25 mouse cellular contexts compared by ENCODE assay signal in genomic region chr10:19282166-19282565, GRCm38 (mm10).
"Had no signal": no experiment of that assay in that cellular context is flagged by ENCODE, and none has a peak within 500 bp of the region (broad histone marks: within the 10 kb centered on the region; RNA-seq: fewer than 3 reads in every experiment).

No protein-coding gene starts in this region.

- H3K9me3 ChIP-seq: heart, embryonic 13.5 days; heart, embryonic 15.5 days; kidney, embryonic 15.5 days; limb, embryonic 13.5 days; limb, embryonic 15.5 days; liver, embryonic 12.5 days had no signal

- H3K4me1 ChIP-seq: heart, embryonic 13.5 days; heart, embryonic 15.5 days; kidney, embryonic 15.5 days; limb, embryonic 13.5 days; limb, embryonic 15.5 days; liver, embryonic 12.5 days had no signal

- H3K36me3 ChIP-seq: heart, embryonic 13.5 days; heart, embryonic 15.5 days; kidney, embryonic 15.5 days; limb, embryonic 13.5 days; limb, embryonic 15.5 days; liver, embryonic 12.5 days had no signal

- H3K27me3 ChIP-seq: heart, embryonic 13.5 days; heart, embryonic 15.5 days; kidney, embryonic 15.5 days; limb, embryonic 13.5 days; limb, embryonic 15.5 days; liver, embryonic 12.5 days had no signal

- DNase-seq: gastrocnemius, postnatal 14 days; gastrocnemius, postnatal 36 days; heart, adult 11 months; heart, adult 2 months; heart, postnatal 14 days; heart, postnatal 36 days; kidney, adult 11 months; kidney, adult 2 months; kidney, adult 9 months; kidney, postnatal 14 days; kidney, postnatal 36 days; layer of hippocampus, adult 9-11 months; layer of hippocampus, postnatal 36 days had no signal

- H3K27ac ChIP-seq: heart, adult 2 months; heart, embryonic 13.5 days; heart, embryonic 15.5 days; hindbrain, embryonic 14.5 days; kidney, embryonic 15.5 days; kidney, postnatal 0 days; limb, embryonic 13.5 days; limb, embryonic 15.5 days; liver, embryonic 12.5 days; liver, embryonic 14.5 days had no signal

- H3K4me3 ChIP-seq: heart, adult 2 months; heart, embryonic 13.5 days; heart, embryonic 15.5 days; kidney, embryonic 15.5 days; limb, embryonic 13.5 days; limb, embryonic 15.5 days; liver, embryonic 12.5 days had no signal

- H3K4me2 ChIP-seq: heart, embryonic 11.5 days; heart, embryonic 13.5 days; heart, embryonic 15.5 days; hindbrain, embryonic 14.5 days; kidney, embryonic 15.5 days; limb, embryonic 13.5 days; limb, embryonic 15.5 days; liver, embryonic 12.5 days had no signal

- H3K9ac ChIP-seq: heart, embryonic 13.5 days; heart, embryonic 15.5 days; hindbrain, embryonic 14.5 days; kidney, embryonic 15.5 days; limb, embryonic 13.5 days; limb, embryonic 15.5 days; liver, embryonic 12.5 days; liver, embryonic 14.5 days had no signal

- ATAC-seq: hindbrain, embryonic 16.5 days; intestine, embryonic 16.5 days; liver, embryonic 12.5 days had no signal
